Mouse (Mus musculus) adrenal gland, postnatal 0 days (tissue): ENCODE results near the gene N4bp2l2. TPM values are rescaled to one million over a fixed set of nuclear protein-coding genes. Genes with fewer than 3 reads are reported as not detected.

Source experiments
- polyA plus RNA-seq: library from polyadenylated mRNA; unstranded; fragments of >200 nt; fragmentation: Nextera tagmentation; extraction: Ambion mirVana; gene quantifications from 2 replicates; pipeline ENCODE4 v1.2.1, GENCODE M21; 2015

N4bp2l2 gene
- polyA plus RNA-seq: 49.7 and 83.2 TPM in 2 replicates

DNA sequence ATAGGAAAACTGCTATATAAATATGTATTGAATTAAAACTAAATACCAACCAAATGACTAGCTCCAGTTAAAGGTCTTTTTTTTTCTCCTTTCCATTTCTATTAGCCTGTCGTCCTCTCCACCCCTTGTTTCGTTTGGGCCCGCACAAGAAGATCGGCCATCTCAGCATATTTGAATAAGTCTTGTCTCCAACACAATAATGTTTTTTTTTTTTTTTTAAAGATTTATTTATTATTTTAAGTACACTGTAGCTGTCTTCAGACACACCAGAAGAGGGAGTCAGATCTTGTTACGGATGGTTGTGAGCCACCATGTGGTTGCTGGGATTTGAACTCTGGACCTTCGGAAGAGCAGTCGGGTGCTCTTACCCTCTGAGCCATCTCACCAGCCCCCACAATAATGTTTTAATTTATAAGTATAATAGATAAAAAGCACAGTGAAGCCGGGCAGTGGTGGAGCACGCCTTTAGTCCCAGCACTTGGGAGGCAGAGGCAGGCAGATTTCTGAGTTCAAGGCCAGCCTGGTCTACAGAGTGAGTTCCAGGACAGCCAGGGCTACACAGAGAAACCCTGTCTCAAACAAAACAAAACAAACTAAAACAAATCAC lies at the start of gene N4bp2l2:
TSS of gene N4bp2l2 (minus strand) at position 51 of the 607 bp plus-strand sequence.

GRCm38 (mm10) chr5:150673153-150673835 lies 7.3 kb upstream of the N4bp2l2 start, which contains the start of gene Pds5b:
Pds5b (plus strand) TSS chr5:150673739.

DNA sequence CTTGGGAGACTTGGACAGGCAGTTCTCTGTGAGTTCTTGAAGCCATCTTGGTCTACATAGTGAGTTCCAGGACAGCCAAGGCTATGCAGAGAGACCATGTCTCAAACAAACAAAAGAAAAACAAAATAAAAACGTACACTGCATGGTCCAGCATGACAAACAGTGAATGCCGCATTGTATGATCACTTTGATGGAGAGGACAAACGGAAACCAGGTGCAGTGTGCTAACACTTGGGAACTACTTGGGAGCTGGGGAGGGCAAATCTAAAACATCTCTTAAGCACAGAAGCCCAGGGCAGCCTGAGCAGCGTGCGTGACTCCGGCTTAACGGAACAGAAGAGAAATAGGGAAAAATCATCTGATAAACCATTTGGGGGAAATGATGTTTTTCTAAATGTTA lies 68.9 kb downstream of the N4bp2l2 start, which contains the start of gene N4bp2l1:
TSS of gene N4bp2l1 (minus strand) at position 101 of the 400 bp plus-strand sequence.

Other genes with a start within 250 kb of the N4bp2l2 start
- not detected in 2 replicates for gene Zar1l, start 148.0 kb downstream of the N4bp2l2 start, polyA plus RNA-seq
- 6.8 and 10.7 TPM in 2 replicates for gene Brca2, start 143.6 kb downstream of the N4bp2l2 start, polyA plus RNA-seq
- gene N4bp2l1, start 69.0 kb downstream of the N4bp2l2 start, polyA plus RNA-seq: 20.9 and 46.0 TPM in 2 replicates
- gene Pds5b, start 7.6 kb upstream of the N4bp2l2 start, polyA plus RNA-seq: 12.8 and 13.7 TPM in 2 replicates